Mouse (Mus musculus) C2C12 (cell line): ENCODE measurements around the gene Gga3.

ENCODE experiments used
- CEBPB ChIP-seq: IDR thresholded peaks from one replicate; pipeline ENCODE4 v1.6.1; 2011; ENCODE audit warnings: low read depth, mild to moderate bottlenecking, control low read depth, moderate library complexity
- CTCF ChIP-seq: IDR thresholded peaks from one replicate; pipeline ENCODE4 v1.5.1; 2011; ENCODE audit not compliant: control insufficient read depth, insufficient read depth, insufficient read length
- FOSL1 ChIP-seq: IDR thresholded peaks from one replicate; pipeline ENCODE4 v1.8.0; 2011; ENCODE audit warnings: mild to moderate bottlenecking, low read length; ENCODE audit not compliant: poor library complexity, insufficient read depth, severe bottlenecking
- MAX ChIP-seq: IDR thresholded peaks from one replicate; pipeline ENCODE4 v1.6.1; 2011; ENCODE audit warnings: mild to moderate bottlenecking, control low read depth
- MYOD1 ChIP-seq: IDR thresholded peaks from one replicate; pipeline ENCODE4 v1.6.1; 2011; ENCODE audit warnings: low read depth; ENCODE audit not compliant: control insufficient read depth, insufficient read length
- MYOG ChIP-seq: IDR thresholded peaks from one replicate; pipeline ENCODE4 v1.6.1; 2011; ENCODE audit not compliant: control insufficient read depth, insufficient read length; ENCODE audit errors: extremely low read depth
- USF1 ChIP-seq: IDR thresholded peaks from one replicate; pipeline ENCODE4 v1.6.1; 2011; ENCODE audit warnings: low read depth, mild to moderate bottlenecking, control low read depth, moderate library complexity

- no peak for TF ChIP-seq CTCF
- TF ChIP-seq MYOG: no peak
- no peak for TF ChIP-seq CEBPB
- TF ChIP-seq MAX: no peak
- no peak for TF ChIP-seq FOSL1
- no peak for TF ChIP-seq USF1
- no peak for TF ChIP-seq MYOD1
Measured at GRCm38 (mm10) chr11:115640978-115641663, 37.3 kb upstream of the Gga3 start.
